Comparison of ENCODE assay signal across 14 mouse cellular contexts in genomic region chr15:38569011-38569640, GRCm38 (mm10).
DNase-seq lines count a peak whose midpoint lies in the region; ATAC-seq lines count a peak whose summit lies in the region.
"Had no signal": no experiment of that assay in that cellular context is flagged by ENCODE, and none has a peak within 500 bp of the region (broad histone marks: within the 10 kb centered on the region; RNA-seq: fewer than 3 reads in every experiment).

No protein-coding gene starts in this region.

- no peaks in the 10 kb centered on the region for H3K9me3 ChIP-seq in kidney, embryonic 16.5 days (ENCODE audit: low read length)
- H3K9me3 ChIP-seq: forebrain, embryonic 12.5 days; limb, embryonic 10.5 days had no signal

- no peak overlapping the region for H3K4me2 ChIP-seq in kidney, embryonic 16.5 days (replicated peaks; ENCODE audit: low read depth, low read length)
- H3K4me2 ChIP-seq: forebrain, embryonic 12.5 days; hindbrain, embryonic 12.5 days had no signal

- no peak overlapping the region for H3K9ac ChIP-seq in kidney, embryonic 16.5 days (replicated peaks; ENCODE audit: low read length)
- H3K9ac ChIP-seq: forebrain, embryonic 12.5 days; hindbrain, embryonic 12.5 days; liver, embryonic 14.5 days had no signal

- H3K27ac ChIP-seq in kidney, embryonic 16.5 days (ENCODE audit: low read length) = no peak overlapping the region
- H3K27ac ChIP-seq: forebrain, embryonic 12.5 days; hindbrain, embryonic 12.5 days; limb, embryonic 10.5 days; liver, embryonic 14.5 days had no signal

- peak; percentile 60 for DNase-seq in kidney, adult 11 months
- peak; percentile 57 for DNase-seq in NIH3T3 (ENCODE audit: low read depth)
- peak; percentile 37 for DNase-seq in kidney, postnatal 14 days
- peak; percentile 42 for DNase-seq in lung, postnatal 25 days (ENCODE audit: low spot score)
- no peak for DNase-seq in layer of hippocampus, adult 11-12 months (ENCODE audit: low spot score)
- no peak for DNase-seq in cerebellum, postnatal 36 days
- no peak for DNase-seq in T-cell, adult 2 months (ENCODE audit: low spot score)
- DNase-seq: gastrocnemius, postnatal 36 days; thymus, postnatal 25 days had no signal

- WGBS in kidney, embryonic 16.5 days = 89% methylated on average over 10 of the region's 10 CpGs

- no peaks in the 10 kb centered on the region for H3K4me1 ChIP-seq in kidney, embryonic 16.5 days (ENCODE audit: insufficient read depth, low read length)
- H3K4me1 ChIP-seq: forebrain, embryonic 12.5 days; hindbrain, embryonic 12.5 days had no signal

- no peaks in the 10 kb centered on the region for H3K36me3 ChIP-seq in kidney, embryonic 16.5 days (ENCODE audit: insufficient read depth, low read length)
- H3K36me3 ChIP-seq: forebrain, embryonic 12.5 days; hindbrain, embryonic 12.5 days; limb, embryonic 10.5 days had no signal

- H3K27me3 ChIP-seq in kidney, embryonic 16.5 days (ENCODE audit: insufficient read depth, low read length) = no peaks in the 10 kb centered on the region
- H3K27me3 ChIP-seq: forebrain, embryonic 12.5 days; hindbrain, embryonic 12.5 days had no signal

- ATAC-seq in kidney, embryonic 16.5 days (ENCODE audit: low FRiP score, low TSS enrichment) = no peak

- no peak overlapping the region for H3K4me3 ChIP-seq in kidney, embryonic 16.5 days (ENCODE audit: low read length)
- H3K4me3 ChIP-seq: forebrain, embryonic 12.5 days; hindbrain, embryonic 12.5 days; limb, embryonic 10.5 days had no signal

Comparison
In these comparisons a context has a peak if more than half of its experiments do, and no peak if none do; other contexts are left out.
1. DNase-seq: peak in kidney, adult 11 months (single experiment), NIH3T3 (single experiment), kidney, postnatal 14 days (single experiment) and lung, postnatal 25 days (single experiment); none in layer of hippocampus, adult 11-12 months (single experiment), cerebellum, postnatal 36 days (0 of 2) and T-cell, adult 2 months (single experiment).